Mouse (Mus musculus) erythroblast, embryonic 14.5 days (primary cell): ENCODE data around the gene Mrps7.
"Not testable (repeated sequence)": the region's sequence is repeated elsewhere in the genome, so short reads cannot be mapped to it uniquely, and the experiment has no call there.

ENCODE experiments used
- GATA1 ChIP-seq: IDR thresholded peaks from 2 replicates; pipeline ENCODE4 v1.6.1; 2012; ENCODE audit warnings: low read length, inconsistent platforms, mixed read lengths
- TAL1 ChIP-seq: IDR thresholded peaks from 3 replicates; pipeline ENCODE4 v1.6.1; 2012; ENCODE audit warnings: low read length, inconsistent platforms, mixed read lengths

DNA sequence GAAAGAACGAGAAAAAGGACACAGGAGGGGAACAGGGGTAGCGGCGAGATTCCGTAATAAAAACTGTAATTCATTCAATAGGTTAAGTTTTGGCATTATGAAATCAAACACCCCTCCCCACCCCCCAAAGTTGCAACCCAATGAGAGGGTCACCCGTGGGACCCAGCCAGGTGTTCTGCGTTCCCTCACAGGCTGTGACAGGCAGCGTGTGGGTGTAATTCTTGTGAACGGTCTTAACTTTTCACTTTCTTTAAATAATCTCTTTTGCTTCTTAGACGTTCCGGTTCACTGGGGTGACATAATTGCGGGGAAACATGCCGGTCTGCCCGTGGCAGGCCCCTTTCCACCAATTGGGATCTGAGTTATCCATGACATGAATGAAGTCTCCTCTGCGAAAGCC lies 41.8 kb downstream of the Mrps7 start:
- not testable (repeated sequence) for TF ChIP-seq TAL1, GATA1
